Mouse (Mus musculus) olfactory bulb, adult 2 months (tissue): ENCODE data around the gene Speg.

Source experiments
- CTCF ChIP-seq: fragments of 200-500 bp; IDR thresholded peaks from 2 replicates; pipeline ENCODE4 v1.5.1; 2012; ENCODE audit warnings: low read depth, mild to moderate bottlenecking, low read length, moderate library complexity; ENCODE audit not compliant: insufficient read depth
- POLR2A ChIP-seq: fragments of 200-500 bp; IDR thresholded peaks from 2 replicates; pipeline ENCODE4 v1.6.1; 2012; ENCODE audit warnings: mild to moderate bottlenecking, low read depth, low read length, moderate library complexity; ENCODE audit not compliant: insufficient read depth

DNA sequence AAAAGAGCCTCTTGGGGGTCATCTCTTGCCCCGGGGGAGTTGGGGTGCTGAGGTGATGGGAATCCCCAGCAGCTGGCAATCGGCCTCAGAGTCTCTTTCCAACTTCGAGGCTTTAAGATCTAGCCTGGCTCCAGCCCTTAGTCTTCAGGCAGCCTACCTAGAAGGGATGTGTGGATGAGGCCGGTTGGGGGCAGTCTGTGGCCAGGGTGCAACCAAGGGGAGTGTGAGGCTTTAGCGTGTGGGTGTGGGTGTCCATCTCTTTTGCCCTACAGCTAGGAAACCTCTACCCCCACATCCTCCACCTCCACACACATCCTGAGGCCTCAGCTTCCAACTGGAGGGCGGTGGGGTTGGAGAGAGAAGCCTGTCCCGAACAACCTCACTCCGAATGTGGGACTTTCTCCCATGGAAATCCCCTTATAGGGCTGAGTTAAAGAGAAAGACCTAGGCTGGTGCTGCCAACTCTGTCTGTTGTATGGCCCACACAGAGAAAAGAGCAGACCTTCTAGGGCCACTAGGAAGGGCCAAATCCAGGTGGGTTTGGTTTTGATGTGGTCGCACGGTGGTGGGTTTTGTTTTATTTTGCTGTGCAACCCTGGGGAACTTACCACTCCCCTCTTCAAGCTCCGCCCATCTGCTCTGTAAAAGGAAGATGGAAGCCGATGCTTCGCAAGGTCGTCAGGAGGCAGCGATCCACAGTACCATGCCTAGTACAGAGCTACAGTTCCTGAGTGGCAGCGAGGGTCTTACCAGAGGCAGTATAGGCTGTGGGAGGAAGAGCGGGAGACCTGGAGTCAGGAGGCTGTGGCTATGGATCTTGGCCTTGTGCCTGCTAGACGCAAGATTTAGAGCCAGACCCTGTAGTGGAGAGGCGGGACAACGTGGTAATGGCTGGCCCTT lies 29.8 kb upstream of the Speg start:
- TF ChIP-seq CTCF = no peak
- TF ChIP-seq POLR2A = no peak
